Mouse (Mus musculus): ENCODE measurements at regions not wholly inside any gene's neighbourhood (a gene's known extent, or its start where the extent isn't known, plus 50 kb on each side); places are given as distances from the start of the nearest gene placed in this dataset.

- TF ChIP-seq CTCF (IDR thresholded peaks at IDR 0.05; ENCODE audit: low read depth) = no peak
- no peak for TF ChIP-seq EP300 (IDR thresholded peaks at IDR 0.05; ENCODE audit: low read depth)
These were observed 93.0 kb upstream of the Cacna2d3 start for GRCm38 (mm10) chr14:29814626-29815025.
